Mouse (Mus musculus): ENCODE measurements around the gene Tmem274. TPM values are rescaled to one million over a fixed set of nuclear protein-coding genes. Genes with fewer than 3 reads are reported as not detected.
"Not testable (repeated sequence)": the region's sequence is repeated elsewhere in the genome, so short reads cannot be mapped to it uniquely, and the experiment has no call there.

The Tmem274 gene
- polyA plus RNA-seq, 1 experiment from 2014 or later: not detected

DNA sequence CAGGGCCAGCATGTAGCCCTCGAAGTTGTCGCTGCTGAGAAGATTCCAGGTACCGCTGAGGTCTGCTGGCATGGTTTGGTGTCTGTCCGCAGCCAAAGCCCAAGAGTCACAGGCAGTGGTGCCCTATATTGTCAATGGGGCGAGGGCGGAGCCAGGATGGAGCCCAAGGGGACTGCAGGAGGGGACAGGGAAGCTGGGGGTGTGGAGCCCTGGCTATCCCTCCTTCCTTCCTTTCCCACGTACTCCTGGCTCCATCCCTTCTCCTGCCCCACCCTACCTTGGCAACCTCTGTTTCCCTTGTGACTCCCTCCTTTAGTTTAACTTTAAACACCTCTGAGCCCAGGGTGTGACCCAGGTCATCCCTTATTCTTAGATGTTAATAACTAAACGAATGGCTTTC lies 22.3 kb upstream of the Tmem274 start, which contains the start of gene Rbp7:
TSS of gene Rbp7 (minus strand) at position 100 of the 400 bp plus-strand sequence.
- H3K9me3 ChIP-seq (replicated peaks): no peaks in the 10 kb centered on the region
- 54% methylated on average over 8 of the region's 8 CpGs for WGBS
- H3K36me3 ChIP-seq: no peaks in the 10 kb centered on the region
- no peak within 1 kb of the TSS for H3K27ac ChIP-seq (replicated peaks)
- no peak for ATAC-seq (ENCODE audit: low FRiP score)
- H3K4me3 ChIP-seq (replicated peaks): no peak within 1 kb of the TSS
- H3K4me2 ChIP-seq: no peak within 1 kb of the TSS
- H3K27me3 ChIP-seq (replicated peaks): no peaks in the 10 kb centered on the region
- no peak within 1 kb of the TSS for H3K9ac ChIP-seq (replicated peaks)
- H3K4me1 ChIP-seq: no peaks in the 10 kb centered on the region

DNA sequence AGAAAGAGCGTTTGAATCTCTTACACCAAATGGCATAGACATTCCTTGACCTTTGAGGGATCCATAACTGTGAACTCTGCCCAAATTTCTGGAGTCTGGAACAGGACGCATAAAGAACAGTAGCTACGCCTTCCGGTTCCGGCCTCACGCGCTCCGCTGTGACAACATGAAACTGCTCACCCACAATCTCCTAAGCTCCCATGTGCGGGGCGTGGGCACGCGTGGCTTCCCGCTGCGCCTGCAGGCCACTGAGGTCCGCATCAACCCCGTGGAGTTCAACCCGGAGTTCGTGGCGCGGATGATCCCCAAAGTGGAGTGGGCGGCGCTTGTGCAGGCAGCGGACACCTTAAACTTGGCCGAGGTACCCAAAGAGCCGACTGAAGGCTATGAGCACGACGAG lies 20.0 kb upstream of the Tmem274 start:
- H3K4me1 ChIP-seq; H3K27ac ChIP-seq (replicated peaks); H3K9me3 ChIP-seq (replicated peaks); H3K27me3 ChIP-seq (replicated peaks); ATAC-seq (ENCODE audit: low FRiP score); H3K4me2 ChIP-seq; H3K36me3 ChIP-seq; H3K4me3 ChIP-seq (replicated peaks); H3K9ac ChIP-seq (replicated peaks): not testable (repeated sequence)
- 89% methylated on average over 27 of the region's 27 CpGs for WGBS

DNA sequence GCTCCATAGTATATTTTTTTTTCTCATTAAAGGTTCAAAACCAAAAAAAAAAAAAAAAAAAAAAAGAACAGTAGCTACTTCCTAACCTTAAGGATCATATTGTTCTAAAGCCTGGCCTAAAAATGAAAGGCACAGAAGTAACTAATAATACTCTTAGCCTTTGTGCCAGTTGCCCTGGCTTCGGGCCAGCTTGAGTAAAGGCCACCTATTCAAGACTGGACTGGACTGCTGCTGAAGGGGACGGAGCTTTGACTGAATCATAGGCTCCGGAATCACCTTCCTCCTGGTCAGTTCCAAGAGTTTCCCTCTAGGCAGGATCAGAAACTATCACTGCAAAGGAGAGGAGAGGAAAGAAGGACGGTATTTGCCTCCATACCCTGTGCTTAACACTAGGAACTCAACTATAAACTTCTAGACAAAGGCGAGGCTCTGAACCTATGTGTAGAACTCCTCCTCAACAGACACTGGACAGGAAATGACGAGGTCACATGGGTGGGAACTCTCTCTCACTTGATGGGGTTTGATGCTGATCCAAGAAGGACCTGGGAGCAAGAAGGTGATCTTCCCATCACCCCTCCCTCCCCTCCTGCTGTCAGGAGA lies 19.2 kb upstream of the Tmem274 start:
- no peaks in the 10 kb centered on the region for H3K36me3 ChIP-seq
- no peaks in the 10 kb centered on the region for H3K9me3 ChIP-seq (replicated peaks)
- H3K4me3 ChIP-seq (replicated peaks): no peak overlapping the region
- 78% methylated on average over 6 of the region's 6 CpGs for WGBS
- no peak overlapping the region for H3K4me2 ChIP-seq
- ATAC-seq (ENCODE audit: low FRiP score): no peak
- no peak overlapping the region for H3K27ac ChIP-seq (replicated peaks)
- H3K4me1 ChIP-seq: no peaks in the 10 kb centered on the region
- no peaks in the 10 kb centered on the region for H3K27me3 ChIP-seq (replicated peaks)
- no peak overlapping the region for H3K9ac ChIP-seq (replicated peaks)

DNA sequence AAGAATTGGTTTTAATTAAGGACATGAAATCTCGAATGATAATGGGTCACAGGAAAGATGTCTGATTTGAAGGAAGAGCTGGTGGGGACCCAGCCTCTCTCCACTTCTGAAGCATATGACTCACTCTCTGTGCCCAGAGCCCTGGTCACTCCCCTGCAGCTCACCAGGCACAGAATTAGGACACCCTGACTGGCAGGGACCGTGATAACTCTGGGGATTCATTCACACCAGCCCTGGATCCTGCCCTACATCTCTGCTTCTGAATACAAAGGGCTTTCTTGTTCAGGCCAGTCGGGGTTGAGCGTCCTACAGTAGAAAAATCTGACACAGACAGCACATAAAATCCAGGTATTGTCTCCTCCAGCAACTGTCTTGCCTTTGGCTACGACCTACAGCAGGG lies 18.7 kb upstream of the Tmem274 start:
- Histone ChIP-seq H3K4me1 (no peaks in the 10 kb centered on the region), H3K9ac (replicated peaks) (no peak overlapping the region), H3K27me3 (replicated peaks) (no peaks in the 10 kb centered on the region), H3K9me3 (replicated peaks) (no peaks in the 10 kb centered on the region), H3K27ac (replicated peaks) (no peak overlapping the region), H3K4me2 (no peak overlapping the region), H3K4me3 (replicated peaks) (no peak overlapping the region), H3K36me3 (no peaks in the 10 kb centered on the region)
- ATAC-seq (ENCODE audit: low FRiP score): no peak
- 70% methylated on average over 5 of the region's 5 CpGs for WGBS

DNA sequence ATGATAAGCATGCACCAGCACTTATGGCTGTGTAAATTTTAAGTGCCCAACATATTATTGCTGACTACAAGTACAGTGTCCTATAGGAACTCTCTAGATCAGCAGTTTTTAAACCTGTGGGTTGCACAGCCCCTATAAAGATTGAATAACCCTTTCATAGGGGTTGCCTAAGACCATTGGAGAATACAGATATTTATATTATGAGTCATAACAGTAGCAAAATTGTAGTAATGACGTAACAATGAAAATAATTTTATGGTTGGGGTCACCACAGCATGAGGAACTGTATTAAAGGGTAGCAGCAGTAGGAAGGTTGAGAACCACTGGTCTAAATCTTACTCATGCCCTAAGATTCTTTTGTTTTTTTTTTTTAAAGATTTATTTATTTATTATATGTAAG lies 17.8 kb upstream of the Tmem274 start:
- ATAC-seq (ENCODE audit: low FRiP score): no peak
- WGBS: 77% methylated on average over 1 of the region's 1 CpGs

DNA sequence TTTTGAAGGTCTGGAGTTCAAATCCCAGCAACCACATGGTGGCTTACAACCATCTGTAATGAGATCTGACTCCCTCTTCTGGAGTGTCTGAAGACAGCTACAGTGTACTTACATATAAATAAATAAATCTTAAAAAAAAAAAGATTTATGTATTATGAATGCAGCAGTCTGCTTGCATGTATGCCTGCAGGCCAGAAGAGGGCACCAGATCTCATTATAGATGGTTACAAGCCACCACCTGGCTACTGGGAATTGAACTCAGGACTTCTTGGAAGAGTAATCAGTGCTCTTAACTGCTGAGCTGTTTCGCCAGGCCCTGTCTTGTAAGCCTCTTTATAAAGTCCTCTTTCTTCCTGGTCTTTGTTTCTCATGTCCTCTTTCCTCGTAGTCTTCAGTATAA lies 16.7 kb upstream of the Tmem274 start:
- H3K4me3 ChIP-seq (replicated peaks); H3K27ac ChIP-seq (replicated peaks); H3K27me3 ChIP-seq (replicated peaks); H3K9ac ChIP-seq (replicated peaks); H3K4me1 ChIP-seq; H3K9me3 ChIP-seq (replicated peaks); H3K36me3 ChIP-seq; H3K4me2 ChIP-seq; ATAC-seq (ENCODE audit: low FRiP score): not testable (repeated sequence)
- WGBS: 90% methylated on average over 2 of the region's 2 CpGs

More for the DNA sequence above, 17.8 kb upstream of the Tmem274 start:
- Histone ChIP-seq H3K4me3 (replicated peaks) (no peak overlapping the region), H3K36me3 (no peaks in the 10 kb centered on the region), H3K27ac (replicated peaks) (no peak overlapping the region), H3K9me3 (replicated peaks) (no peaks in the 10 kb centered on the region), H3K4me2 (no peak overlapping the region), H3K4me1 (no peaks in the 10 kb centered on the region), H3K27me3 (replicated peaks) (no peaks in the 10 kb centered on the region), H3K9ac (replicated peaks) (no peak overlapping the region)

DNA sequence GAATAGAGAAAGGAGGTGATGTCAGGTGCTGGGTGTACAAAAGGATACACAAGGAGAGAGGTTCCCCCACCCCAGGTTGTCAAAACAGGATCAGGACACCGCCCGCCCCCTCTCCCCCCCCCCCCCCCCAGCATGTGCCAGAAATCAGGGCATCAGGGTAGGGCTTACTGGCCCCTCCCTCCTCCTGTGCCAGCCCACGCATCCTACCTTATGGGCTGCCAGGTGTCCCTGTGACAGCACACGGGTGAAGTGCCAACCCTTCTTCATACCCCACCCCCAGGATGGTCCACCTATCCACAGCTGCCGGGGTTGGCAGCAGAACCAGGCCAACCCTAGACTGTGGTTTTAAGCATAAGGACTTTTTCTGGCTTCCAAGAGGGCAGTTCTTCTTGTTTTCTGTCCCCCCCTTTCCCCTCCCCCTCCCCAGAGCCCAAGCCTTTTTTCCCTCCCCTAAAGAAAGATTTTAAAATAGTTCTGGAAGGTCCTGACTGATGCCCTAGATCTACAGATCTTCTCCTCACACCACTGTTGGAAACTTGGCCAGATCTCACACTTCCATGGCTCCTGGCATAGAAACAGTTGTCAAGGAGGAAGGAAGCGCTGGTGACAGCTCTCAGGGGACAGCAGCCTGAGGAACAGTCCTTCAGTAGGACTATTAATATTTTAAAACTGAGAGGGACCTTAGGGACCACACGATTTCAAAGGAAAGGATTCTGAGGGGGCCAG lies 15.4 kb upstream of the Tmem274 start:
- ATAC-seq (ENCODE audit: low FRiP score): no peak
- WGBS: 68% methylated on average over 7 of the region's 7 CpGs
- H3K4me3 ChIP-seq (replicated peaks): no peak overlapping the region

DNA sequence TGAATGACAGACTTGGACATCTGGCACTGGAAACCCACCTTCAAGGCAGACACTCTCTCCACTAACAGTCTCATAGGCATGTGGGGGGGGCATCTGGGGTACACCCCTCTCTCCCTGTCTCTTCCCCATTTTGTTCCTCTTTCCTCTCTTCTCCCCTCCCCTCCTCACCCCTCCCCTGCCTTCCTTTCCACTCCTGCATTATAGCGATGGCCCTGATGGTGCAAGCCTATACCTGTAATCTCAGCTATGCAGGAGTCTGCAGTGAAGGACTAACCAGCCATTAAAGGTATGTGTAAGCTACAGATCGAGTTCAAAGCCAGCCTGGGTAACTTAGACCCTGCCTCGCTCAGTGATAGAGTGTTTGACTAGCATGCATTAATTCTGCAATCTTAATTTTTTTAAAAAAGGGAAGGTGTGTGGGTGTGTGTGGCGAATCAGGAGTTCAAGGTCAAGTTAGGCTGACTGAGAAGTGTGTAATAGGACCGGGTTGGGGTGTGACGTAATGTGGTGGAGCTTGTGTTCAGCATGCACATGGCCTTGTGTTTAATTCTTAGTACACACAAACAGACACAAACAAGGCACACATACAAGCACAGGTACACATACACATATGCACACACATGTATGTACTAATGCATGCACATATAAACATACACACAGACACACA lies 14.7 kb upstream of the Tmem274 start:
- no peak overlapping the region for H3K27ac ChIP-seq (replicated peaks)
- no peak overlapping the region for H3K4me3 ChIP-seq (replicated peaks)
- H3K27me3 ChIP-seq (replicated peaks): no peaks in the 10 kb centered on the region
- H3K9me3 ChIP-seq (replicated peaks): no peaks in the 10 kb centered on the region
- 82% methylated on average over 6 of the region's 6 CpGs for WGBS
- no peak overlapping the region for H3K9ac ChIP-seq (replicated peaks)
- no peaks in the 10 kb centered on the region for H3K36me3 ChIP-seq
- no peak overlapping the region for H3K4me2 ChIP-seq
- H3K4me1 ChIP-seq: no peaks in the 10 kb centered on the region
- no peak for ATAC-seq (ENCODE audit: low FRiP score)

More for the DNA sequence above, 15.4 kb upstream of the Tmem274 start:
- no peak overlapping the region for H3K27ac ChIP-seq (replicated peaks)
- H3K9ac ChIP-seq (replicated peaks): no peak overlapping the region
- no peaks in the 10 kb centered on the region for H3K27me3 ChIP-seq (replicated peaks)
- no peaks in the 10 kb centered on the region for H3K4me1 ChIP-seq
- no peaks in the 10 kb centered on the region for H3K36me3 ChIP-seq
- H3K4me2 ChIP-seq: no peak overlapping the region
- no peaks in the 10 kb centered on the region for H3K9me3 ChIP-seq (replicated peaks)

DNA sequence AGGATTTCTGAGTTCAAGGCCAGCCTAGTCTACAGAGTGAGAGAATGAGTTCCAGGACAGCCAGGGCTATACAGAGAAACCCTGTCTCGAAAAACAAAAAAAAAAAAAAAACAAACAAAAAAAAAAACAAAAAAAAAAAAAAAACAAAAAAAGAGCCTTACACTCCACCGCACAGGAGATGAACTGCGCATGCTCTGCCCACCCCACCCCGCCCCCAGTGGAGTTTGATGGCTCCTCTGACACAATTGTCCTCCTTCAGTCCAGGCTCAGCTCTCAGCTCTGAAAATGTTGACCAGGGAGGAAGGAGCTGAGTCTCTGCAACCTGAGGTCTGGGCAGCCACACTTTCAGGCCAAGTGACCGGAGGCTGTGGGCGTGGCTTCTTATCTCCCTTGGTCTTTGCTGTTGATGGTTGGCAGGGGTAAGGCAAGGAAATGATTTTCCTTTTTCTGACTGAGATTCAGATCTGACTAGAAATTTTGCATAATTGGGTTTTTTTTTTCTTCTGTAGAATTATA lies 13.7 kb upstream of the Tmem274 start:
- no peak for ATAC-seq (ENCODE audit: low FRiP score)
- no peaks in the 10 kb centered on the region for H3K4me1 ChIP-seq
- no peak overlapping the region for H3K27ac ChIP-seq (replicated peaks)
- H3K27me3 ChIP-seq (replicated peaks): no peaks in the 10 kb centered on the region
- WGBS: 77% methylated on average over 6 of the region's 6 CpGs
- H3K4me2 ChIP-seq: no peak overlapping the region
- H3K36me3 ChIP-seq: no peaks in the 10 kb centered on the region
- H3K9ac ChIP-seq (replicated peaks): no peak overlapping the region
- H3K9me3 ChIP-seq (replicated peaks): no peaks in the 10 kb centered on the region
- H3K4me3 ChIP-seq (replicated peaks): no peak overlapping the region

DNA sequence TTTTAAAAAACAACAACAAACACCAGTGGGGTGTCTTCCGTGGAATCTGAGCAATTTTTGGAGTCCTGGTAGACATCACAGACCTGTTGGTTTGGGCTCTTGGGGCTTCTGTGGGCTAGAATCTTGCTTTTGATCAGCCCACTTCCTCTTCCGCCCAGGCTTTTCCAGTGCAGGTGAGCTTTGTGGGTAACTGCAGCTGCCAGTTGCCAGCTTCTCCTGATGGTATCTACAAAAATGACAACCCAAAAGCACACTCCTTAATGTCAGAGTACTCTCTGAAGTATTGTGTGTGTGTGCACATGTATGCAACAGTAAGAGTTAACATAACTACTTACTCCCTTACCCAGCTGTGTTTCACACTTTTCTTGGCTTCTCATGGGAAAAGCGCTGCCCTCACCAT lies 7.6 kb upstream of the Tmem274 start:
- Histone ChIP-seq H3K36me3 (peaks cover 23% of the 10 kb centered on the region), H3K9me3 (replicated peaks) (no peaks in the 10 kb centered on the region), H3K4me2 (no peak overlapping the region), H3K4me1 (no peaks in the 10 kb centered on the region), H3K9ac (replicated peaks) (no peak overlapping the region), H3K27me3 (replicated peaks) (no peaks in the 10 kb centered on the region), H3K27ac (replicated peaks) (no peak overlapping the region), H3K4me3 (replicated peaks) (no peak overlapping the region)
- 97% methylated on average over 3 of the region's 3 CpGs for WGBS
- no peak for ATAC-seq (ENCODE audit: low FRiP score)

DNA sequence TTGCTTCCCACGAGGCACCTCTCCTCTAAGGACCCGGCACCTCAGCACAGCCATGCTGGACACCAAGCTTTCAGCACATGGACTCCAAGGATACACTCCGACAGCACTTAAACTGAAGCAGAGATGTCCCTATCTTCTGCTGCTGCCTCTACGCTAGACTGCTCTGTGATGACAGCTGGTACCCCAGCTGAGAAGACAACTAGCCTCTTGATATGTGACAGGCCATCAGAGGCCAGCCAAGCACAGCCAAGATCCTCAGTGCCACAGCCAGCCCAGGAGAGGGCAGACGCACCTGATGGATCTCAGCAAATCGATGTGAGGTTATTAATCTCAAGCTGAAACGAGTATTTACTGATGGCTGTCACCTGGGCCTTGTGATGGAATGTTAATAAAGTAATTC lies 2.1 kb upstream of the Tmem274 start:
- Histone ChIP-seq H3K4me2 (no peak overlapping the region), H3K36me3 (peaks cover 14% of the 10 kb centered on the region), H3K4me1 (no peaks in the 10 kb centered on the region), H3K9me3 (replicated peaks) (no peaks in the 10 kb centered on the region), H3K27ac (replicated peaks) (no peak overlapping the region), H3K9ac (replicated peaks) (no peak overlapping the region), H3K27me3 (replicated peaks) (no peaks in the 10 kb centered on the region), H3K4me3 (replicated peaks) (no peak overlapping the region)
- WGBS: 81% methylated on average over 7 of the region's 7 CpGs
- ATAC-seq (ENCODE audit: low FRiP score): no peak

DNA sequence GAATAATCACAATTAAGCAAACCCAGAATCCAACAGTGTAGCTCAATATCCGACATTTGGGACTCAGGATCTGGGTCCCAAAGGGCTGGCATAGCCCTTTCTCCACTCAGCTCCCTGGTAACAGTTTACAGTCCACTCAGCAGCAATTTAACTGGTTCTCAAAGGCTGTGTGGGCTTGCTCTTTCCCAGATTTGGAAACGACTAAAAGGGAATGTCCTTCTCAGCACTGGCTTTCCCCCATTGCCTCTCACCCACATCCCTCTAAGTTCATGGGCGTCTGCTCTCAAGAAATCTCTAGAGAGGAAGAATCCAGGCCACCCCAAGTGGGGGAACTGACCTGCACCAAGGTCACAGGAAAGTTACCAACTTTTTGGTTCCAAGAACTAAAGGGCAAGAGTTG lies 7.4 kb downstream of the Tmem274 start:
- Histone ChIP-seq H3K4me3 (replicated peaks) (peak overlapping the region; percentile 83), H3K4me2 (peak overlapping the region; percentile 86), H3K9ac (replicated peaks) (peak overlapping the region; percentile 73), H3K4me1 (peaks cover 27% of the 10 kb centered on the region), H3K27me3 (replicated peaks) (no peaks in the 10 kb centered on the region), H3K36me3 (peaks cover 26% of the 10 kb centered on the region), H3K27ac (replicated peaks) (peak overlapping the region; percentile 82), H3K9me3 (replicated peaks) (no peaks in the 10 kb centered on the region)
- WGBS: 63% methylated on average over 3 of the region's 3 CpGs
- ATAC-seq (ENCODE audit: low FRiP score): no peak
